Mouse (Mus musculus): ENCODE data around the gene Gramd1b.

DNA sequence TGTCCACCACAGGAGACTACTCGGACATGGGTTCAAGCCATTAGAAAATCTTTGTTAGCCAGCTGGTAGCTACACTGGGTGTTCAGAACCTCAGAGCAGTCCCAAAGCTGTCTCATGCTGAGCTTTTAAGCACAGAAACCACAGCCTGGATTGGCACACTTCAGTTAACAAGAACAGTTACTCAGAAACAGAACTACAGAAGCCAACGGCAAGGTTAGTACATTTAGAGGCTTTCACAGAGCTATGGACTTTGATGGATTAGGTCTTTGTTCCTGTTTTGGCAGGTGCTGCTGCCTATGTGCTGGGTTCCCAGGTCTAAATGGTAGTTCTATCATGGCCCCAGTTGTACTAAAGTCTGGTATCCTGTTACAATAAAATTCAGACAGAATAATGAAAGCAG lies 40.1 kb upstream of the Gramd1b start:
- TF ChIP-seq GATA1 (IDR thresholded peaks at IDR 0.05; ENCODE audit: low read length) (no peak), TAL1 (IDR thresholded peaks at IDR 0.05; ENCODE audit: low read length) (no peak)

Data from erythroblast, embryonic 14.5 days (primary cell).